Mouse (Mus musculus) CH12.LX (cell line): Measurements from ENCODE around the gene Eps8l2.

Experiments
- CTCF ChIP-seq, 2 experiments: IDR thresholded peaks in 1 of 2; conservative IDR thresholded peaks in 1 of 2; 2 replicates each; pipeline ENCODE4 v1.5.1; 2011 to 2012; ENCODE audit warnings: low read depth in 2 of 2, low read length in 2 of 2, improper control_type of control experiment in 1 of 2, inconsistent platforms in 1 of 2, mild to moderate bottlenecking in 1 of 2, moderate library complexity in 1 of 2
- JUND ChIP-seq: conservative IDR thresholded peaks from 2 replicates; pipeline ENCODE4 v1.6.1; 2011; ENCODE audit warnings: low read depth, low read length, improper control_type of control experiment
- POLR2A ChIP-seq: IDR thresholded peaks from 2 replicates; pipeline ENCODE4 v1.6.1; 2011; ENCODE audit warnings: low read depth, mild to moderate bottlenecking, improper control_type of control experiment, low read length
- ZKSCAN1 ChIP-seq: IDR thresholded peaks from 2 replicates; pipeline ENCODE4 v1.6.1; 2012; ENCODE audit warnings: low read depth, inconsistent platforms, low read length, improper control_type of control experiment, borderline replicate concordance

GRCm38 (mm10) chr7:141391625-141392551, 53.2 kb downstream of the Eps8l2 start, which contains the start of gene Taldo1:
- TF ChIP-seq JUND (no peak), CTCF (conservative IDR thresholded peaks at IDR 0.05 in 1 of 2, IDR thresholded peaks at IDR 0.05 in 1 of 2; ENCODE audit: low read depth in 2 of 2, low read length in 2 of 2) (no peak), ZKSCAN1 (no peak), POLR2A (peak; percentile 90)
